Mouse (Mus musculus) G1E (cell line): ENCODE results near the gene Slc6a3.

Experiments
- CTCF ChIP-seq: IDR thresholded peaks from 2 replicates; pipeline ENCODE4 v1.5.1; 2012; ENCODE audit warnings: low read depth, low read length, inconsistent platforms, mixed read lengths
- GATA1 ChIP-seq: IDR thresholded peaks from 2 replicates; pipeline ENCODE4 v1.6.1; 2012; ENCODE audit warnings: borderline replicate concordance, low read length, inconsistent platforms, mixed read lengths

GRCm38 (mm10) chr13:73505686-73506467, 30.7 kb upstream of the Slc6a3 start:
- no peak for TF ChIP-seq CTCF
- TF ChIP-seq GATA1: no peak
